Mouse (Mus musculus) CD8-positive naive resting alpha-beta T cell, adult 57 days (primary cell): Measurements from ENCODE around the gene Setd3. TPM values are rescaled to one million over a fixed set of nuclear protein-coding genes. Genes with fewer than 3 reads are reported as not detected.

Experiments used
- total RNA-seq: library from RNA; stranded (reverse); gene quantifications from one replicate; pipeline ENCODE4 v1.2.4, GENCODE M21; 2023

Setd3 gene
- 69.0 TPM for total RNA-seq

GRCm38 (mm10) chr12:108179246-108179320, at the start of gene Setd3:
Gene Setd3 (minus strand): TSS chr12:108179314.

GRCm38 (mm10) chr12:108179321-108180266, 480 bp upstream of the Setd3 start, which contains the start of gene Ccnk:
Gene Ccnk (plus strand): TSS chr12:108179579.

Other genes with a start within 250 kb of the Setd3 start
- 211 TPM for gene Bcl11b, start 175.7 kb downstream of the Setd3 start, total RNA-seq
- 82.5 TPM for gene Ccnk, start 265 bp upstream of the Setd3 start, total RNA-seq
- gene Ccdc85c, start 96.1 kb upstream of the Setd3 start, total RNA-seq, result 1.9 TPM
- not detected for gene Hhipl1, start 127.0 kb upstream of the Setd3 start, total RNA-seq
- not detected for gene Cyp46a1, start 155.1 kb upstream of the Setd3 start, total RNA-seq
- 0.15 TPM for gene Eml1, start 191.6 kb upstream of the Setd3 start, total RNA-seq